Mouse (Mus musculus): Measurements from ENCODE around the gene Rnaseh2c.

The Rnaseh2c gene

GRCm38 (mm10) chr19:5601752-5602541, at the start of gene Rnaseh2c:
Gene Rnaseh2c, plus strand, starts transcription at chr19:5601873.
- DNase-seq, result peak; percentile 74

GRCm38 (mm10) chr19:5553802-5554201, 47.9 kb upstream of the Rnaseh2c start:
- DNase-seq, result no peak

GRCm38 (mm10) chr19:5554212-5554611, 47.5 kb upstream of the Rnaseh2c start:
- DNase-seq, result no peak

GRCm38 (mm10) chr19:5558169-5558568, 43.5 kb upstream of the Rnaseh2c start:
- DNase-seq, result no peak

GRCm38 (mm10) chr19:5558770-5559169, 42.9 kb upstream of the Rnaseh2c start:
- no peak for DNase-seq

- DNase-seq, result no peak
Observed at GRCm38 (mm10) chr19:5559229-5559628, 42.4 kb upstream of the Rnaseh2c start.

GRCm38 (mm10) chr19:5559631-5560456, 41.8 kb upstream of the Rnaseh2c start:
- DNase-seq, result no peak

GRCm38 (mm10) chr19:5560457-5561041, 41.1 kb upstream of the Rnaseh2c start, which contains the start of gene Ovol1:
Gene Ovol1, minus strand, starts transcription at chr19:5560646.
- DNase-seq, result no peak

GRCm38 (mm10) chr19:5561252-5561790, 40.4 kb upstream of the Rnaseh2c start:
- no peak for DNase-seq

GRCm38 (mm10) chr19:5561886-5562285, 39.8 kb upstream of the Rnaseh2c start:
- DNase-seq, result no peak

- DNase-seq, result no peak
Observed at GRCm38 (mm10) chr19:5562776-5563175, 38.9 kb upstream of the Rnaseh2c start.

- no peak for DNase-seq
Observed at GRCm38 (mm10) chr19:5566316-5566715, 35.4 kb upstream of the Rnaseh2c start.

- DNase-seq, result no peak
Observed at GRCm38 (mm10) chr19:5567180-5567533, 34.5 kb upstream of the Rnaseh2c start.

GRCm38 (mm10) chr19:5567534-5568469, 33.9 kb upstream of the Rnaseh2c start, which contains the start of gene Ap5b1:
Gene Ap5b1, plus strand, starts transcription at chr19:5568025.
- DNase-seq, result peak; percentile 93

GRCm38 (mm10) chr19:5568470-5569140, 33.1 kb upstream of the Rnaseh2c start:
- DNase-seq, result peak; percentile 86

- DNase-seq, result no peak
Observed at GRCm38 (mm10) chr19:5569521-5569920, 32.2 kb upstream of the Rnaseh2c start.

GRCm38 (mm10) chr19:5570353-5571246, 31.1 kb upstream of the Rnaseh2c start:
- DNase-seq, result no peak

- DNase-seq, result no peak
Observed at GRCm38 (mm10) chr19:5571831-5572230, 29.8 kb upstream of the Rnaseh2c start.

GRCm38 (mm10) chr19:5572331-5573125, 29.1 kb upstream of the Rnaseh2c start:
- DNase-seq, result no peak
